Mouse (Mus musculus): ENCODE measurements around the gene Samt1.
"Not testable (repeated sequence)": the region's sequence is repeated elsewhere in the genome, so short reads cannot be mapped to it uniquely, and the experiment has no call there.

The Samt1 gene

GRCm38 (mm10) chrX:154012540-154012939 is at the start of gene Samt1:
Gene Samt1, minus strand, starts transcription at chrX:154012640.
- not testable (repeated sequence) for DNase-seq

- DNase-seq: not testable (repeated sequence)
Measured at GRCm38 (mm10) chrX:154054939-154055338, 42.5 kb upstream of the Samt1 start, which contains the start of gene Gm10057. Gene Gm10057, minus strand, starts transcription at chrX:154055039.

GRCm38 (mm10) chrX:154033727-154034126 is 21.3 kb upstream of the Samt1 start, which contains the start of gene 4921511M17Rik:
Gene 4921511M17Rik, minus strand, starts transcription at chrX:154033827.
- DNase-seq: not testable (repeated sequence)

DNA sequence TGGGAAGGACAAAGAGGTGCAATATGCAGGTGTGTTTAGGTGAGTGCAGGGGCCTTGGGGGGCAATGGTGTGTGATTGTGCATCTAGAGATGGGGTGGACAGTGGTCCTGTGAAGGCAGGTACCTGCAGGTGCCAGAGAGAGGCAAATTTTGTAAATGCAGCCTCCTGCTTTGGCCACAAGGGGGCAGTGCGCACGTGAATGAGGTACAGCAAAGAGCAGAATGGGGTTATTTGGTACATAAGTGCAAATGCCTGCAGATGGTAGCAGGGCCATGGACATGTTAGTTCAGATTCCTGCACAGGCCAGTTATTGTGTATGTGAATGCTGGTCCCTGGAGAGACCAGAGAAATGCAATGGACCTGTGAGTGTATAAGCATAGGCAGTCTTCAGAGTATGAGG is 35.5 kb downstream of the Samt1 start:
- DNase-seq: not testable (repeated sequence)

- DNase-seq: not testable (repeated sequence)
Measured at GRCm38 (mm10) chrX:153976467-153976866, 36.0 kb downstream of the Samt1 start.

- DNase-seq: no peak
Measured at GRCm38 (mm10) chrX:153974450-153974849, 38.0 kb downstream of the Samt1 start.

DNA sequence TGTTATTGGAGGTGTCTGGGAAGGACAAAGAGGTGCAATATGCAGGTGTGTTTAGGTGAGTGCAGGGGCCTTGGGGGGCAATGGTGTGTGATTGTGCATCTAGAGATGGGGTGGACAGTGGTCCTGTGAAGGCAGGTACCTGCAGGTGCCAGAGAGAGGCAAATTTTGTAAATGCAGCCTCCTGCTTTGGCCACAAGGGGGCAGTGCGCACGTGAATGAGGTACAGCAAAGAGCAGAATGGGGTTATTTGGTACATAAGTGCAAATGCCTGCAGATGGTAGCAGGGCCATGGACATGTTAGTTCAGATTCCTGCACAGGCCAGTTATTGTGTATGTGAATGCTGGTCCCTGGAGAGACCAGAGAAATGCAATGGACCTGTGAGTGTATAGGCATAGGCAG is 59.6 kb downstream of the Samt1 start:
- not testable (repeated sequence) for DNase-seq

All from cerebellum, adult 9-11 months (tissue).